Comparison of ENCODE assay signal across 8 mouse cellular contexts in the genomic region with DNA sequence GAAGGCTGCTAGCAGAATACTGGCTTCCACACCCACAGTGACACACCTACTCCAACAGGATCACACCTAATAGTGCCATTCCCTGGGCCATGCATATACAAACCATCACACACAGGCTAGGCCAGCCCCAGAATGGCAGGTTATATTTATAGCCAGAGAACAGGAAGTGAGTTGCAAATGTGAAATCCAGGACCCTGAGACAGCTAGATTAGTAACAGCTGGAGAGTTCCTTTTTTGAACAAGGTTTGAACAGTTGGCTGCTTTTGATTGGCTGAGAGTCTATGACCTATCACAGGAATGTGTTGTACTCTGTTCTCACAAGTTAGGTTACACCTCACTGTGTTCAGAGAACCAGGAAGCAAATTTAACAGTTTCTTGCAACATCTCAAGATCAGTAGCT.
DNase-seq lines count a peak whose midpoint lies in the region; ATAC-seq lines count a peak whose summit lies in the region.

No protein-coding gene starts in this region.

- H3K27me3 ChIP-seq in intestine, embryonic 16.5 days (replicated peaks; ENCODE audit: control insufficient read depth, insufficient read depth, low read length) = no peaks in the 10 kb centered on the region

- H3K4me3 ChIP-seq in intestine, embryonic 16.5 days (ENCODE audit: low read length) = no peak overlapping the region

- H3K9me3 ChIP-seq in intestine, embryonic 16.5 days (ENCODE audit: control insufficient read depth, low read length) = 0 out of 2 replicates have a peak, but pooled peaks cover 3% of the 10 kb centered on the region

- H3K9ac ChIP-seq in intestine, embryonic 16.5 days (ENCODE audit: low read depth, low read length) = no peak overlapping the region

- intact Hi-C loops in heart, postnatal 14 days (cut with DNase I) = loop anchor here (10.0 kb wide), 1 partner anchor 143 kb away; no protein-coding TSS in a partner anchor

- no peak overlapping the region for H3K27ac ChIP-seq in intestine, embryonic 16.5 days (ENCODE audit: low read length)

- H3K4me1 ChIP-seq in intestine, embryonic 16.5 days (ENCODE audit: control insufficient read depth, insufficient read depth, low read length) = 0 out of 2 replicates have a peak, but pooled peaks cover 4% of the 10 kb centered on the region

- no peaks in the 10 kb centered on the region for H3K36me3 ChIP-seq in intestine, embryonic 16.5 days (ENCODE audit: control insufficient read depth, insufficient read depth, low read length)

- H3K4me2 ChIP-seq in intestine, embryonic 16.5 days (ENCODE audit: low read depth, low read length) = no peak overlapping the region

- DNase-seq in heart, adult 8-10 months (ENCODE audit: low spot score) = peak; percentile 33
- no peak for DNase-seq in heart, postnatal 14 days
- DNase-seq in R1 (ENCODE audit: low read depth, low spot score) = peak; percentile 74
- no peak for DNase-seq in left cerebral cortex, adult 9 months (ENCODE audit: low spot score in 2 of 2)
- DNase-seq in adrenal gland, postnatal 36 days = no peak
- no peak for DNase-seq in layer of hippocampus, postnatal 14 days (ENCODE audit: low spot score in 2 of 2)

- peak; percentile 63 for ATAC-seq in intestine, embryonic 16.5 days
- peak; percentile 89 for ATAC-seq in monocyte, adult 5-6 weeks (replicated peaks; ENCODE audit: insufficient number of reproducible peaks, low FRiP score, low TSS enrichment, poor library complexity, severe bottlenecking)

Comparison
In these comparisons a context has a peak if more than half of its experiments do, and no peak if none do; other contexts are left out.
1. DNase-seq: peak in heart, adult 8-10 months (single experiment) and R1 (single experiment); none in heart, postnatal 14 days (0 of 2), left cerebral cortex, adult 9 months (0 of 2), adrenal gland, postnatal 36 days (0 of 2) and layer of hippocampus, postnatal 14 days (0 of 2).